Comparison of ENCODE assay signal across 18 mouse cellular contexts in the genomic region with DNA sequence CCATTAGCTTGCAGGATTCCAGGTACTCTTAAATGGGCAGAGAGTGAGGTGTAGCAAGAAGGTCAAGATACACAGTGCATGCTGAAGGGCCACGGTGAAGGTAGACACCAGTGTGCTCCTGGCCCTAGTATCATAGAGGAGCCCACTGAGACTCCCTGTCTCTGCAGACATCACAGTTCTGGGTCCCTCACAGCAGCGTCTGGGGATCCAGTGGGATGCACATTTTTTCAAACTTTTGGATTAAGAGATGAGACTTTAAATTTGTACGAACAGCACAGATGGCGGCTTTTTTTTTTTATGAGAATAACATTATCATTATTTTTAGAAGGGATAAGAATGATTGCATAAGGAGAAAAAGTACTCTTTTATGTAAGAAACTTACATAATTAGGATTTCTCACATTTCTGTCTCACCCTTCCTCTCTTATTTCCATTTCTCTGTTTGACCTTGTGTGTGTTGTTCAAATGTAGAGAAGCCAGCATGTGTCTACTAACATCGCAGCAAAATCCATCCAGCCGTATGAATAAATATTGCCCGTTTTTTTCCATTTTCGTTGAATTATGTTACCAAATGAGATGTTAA.
DNase-seq lines count a peak whose midpoint lies in the region; ATAC-seq and TF ChIP-seq lines count a peak whose summit lies in the region.
"Had no signal": no experiment of that assay in that cellular context is flagged by ENCODE, and none has a peak within 500 bp of the region (broad histone marks: within the 10 kb centered on the region; RNA-seq: fewer than 3 reads in every experiment).

No protein-coding gene starts in this region.

- H3K27ac ChIP-seq in left cerebral cortex, adult 2 months = peak overlapping the region; percentile 86
- H3K27ac ChIP-seq: embryonic facial prominence, embryonic 12.5 days; forebrain, embryonic 12.5 days; heart, embryonic 13.5 days; hindbrain, embryonic 15.5 days had no signal

- no peak overlapping the region for H3K4me3 ChIP-seq in left cerebral cortex, adult 2 months
- H3K4me3 ChIP-seq: embryonic facial prominence, embryonic 12.5 days; forebrain, embryonic 12.5 days; heart, embryonic 13.5 days; hindbrain, embryonic 15.5 days had no signal

- intact Hi-C loops in left cerebral cortex, adult 2 months (cut with DNase I) = loop anchor here (2.0 kb wide), 1 partner anchor 35 kb away; no protein-coding TSS in a partner anchor
- intact Hi-C loops in left cerebral cortex, postnatal 10 days (cut with DNase I) = no loop called here

- TF ChIP-seq CTCF in left cerebral cortex, adult 2 months (IDR thresholded peaks at IDR 0.05) = no peak

- DNase-seq in frontal cortex, postnatal 14 days (ENCODE audit: low spot score in 2 of 2) = no peak
- DNase-seq in left cerebral cortex, adult 2 months (ENCODE audit: extremely low spot score in 1 of 2, low spot score in 2 of 2) = peak in 1 of 2 experiments; percentile 16
- no peak for DNase-seq in left cerebral cortex, postnatal 10 days (ENCODE audit: extremely low spot score in 1 of 2, low spot score in 2 of 2)
- peak; percentile 10 to 22 for DNase-seq in right cerebral cortex, adult 2 months (ENCODE audit: low spot score in 2 of 2)
- DNase-seq in right cerebral cortex, postnatal 25 days = no peak
- DNase-seq: adrenal gland, postnatal 14 days; cerebellum, adult 2 months; cerebellum, postnatal 10 days; gastrocnemius, postnatal 36 days; heart, adult 11 months; heart, postnatal 36 days had no signal

- ATAC-seq in frontal cortex, adult (ENCODE audit: low TSS enrichment) = peak; percentile 87
- ATAC-seq in inflammation-experienced regulatory T-cells, adult 6 months = no peak
- ATAC-seq: forebrain, embryonic 16.5 days had no signal

Comparison
In these comparisons a context has a peak if more than half of its experiments do, and no peak if none do; other contexts are left out.
1. DNase-seq: peak in right cerebral cortex, adult 2 months (2 of 2); none in frontal cortex, postnatal 14 days (0 of 2), left cerebral cortex, postnatal 10 days (0 of 2) and right cerebral cortex, postnatal 25 days (single experiment).